Mouse (Mus musculus) heart, embryonic 15.5 days (tissue): ENCODE results near the gene Ppp1r9a. TPM values are rescaled to one million over a fixed set of nuclear protein-coding genes. Genes with fewer than 3 reads are reported as not detected.

Experiments
- ATAC-seq: fragments of 200-750 bp; cut with Nextera tagmentation; replicated peaks from 2 replicates; pipeline ENCODE4 v1.8.0; 2017; ENCODE audit warnings: low read depth, moderate TSS enrichment; ENCODE audit not compliant: insufficient number of reproducible peaks, insufficient read depth, low FRiP score
- H3K27ac ChIP-seq: fragments of 300-500 bp; sonication (generic); 2 replicates; pipeline ENCODE4 v1.5.1; 2015; ENCODE audit warnings: mild to moderate bottlenecking, inconsistent platforms
- H3K27me3 ChIP-seq: fragments of 300-500 bp; sonication (generic); 2 replicates; pipeline ENCODE4 v1.6.1; 2015; ENCODE audit warnings: inconsistent platforms
- H3K36me3 ChIP-seq: fragments of 300-500 bp; sonication (generic); 2 replicates; pipeline ENCODE4 v1.6.1; 2015; ENCODE audit warnings: mild to moderate bottlenecking, inconsistent platforms
- H3K4me1 ChIP-seq: fragments of 300-500 bp; sonication (generic); replicated peaks from 2 replicates; pipeline ENCODE4 v1.6.1; 2015; ENCODE audit warnings: inconsistent platforms
- H3K4me2 ChIP-seq: fragments of 300-500 bp; sonication (generic); 2 replicates; pipeline ENCODE4 v1.6.1; 2015; ENCODE audit warnings: inconsistent platforms, mild to moderate bottlenecking, moderate library complexity
- H3K4me3 ChIP-seq: fragments of 300-500 bp; sonication (generic); 2 replicates; pipeline ENCODE4 v1.5.1; 2015; ENCODE audit warnings: mild to moderate bottlenecking, inconsistent platforms
- H3K9ac ChIP-seq: fragments of 300-500 bp; sonication (generic); 2 replicates; pipeline ENCODE4 v1.6.1; 2015; ENCODE audit warnings: mild to moderate bottlenecking, inconsistent platforms
- H3K9me3 ChIP-seq: fragments of 300-500 bp; sonication (generic); replicated peaks from 2 replicates; pipeline ENCODE4 v1.6.1; 2016; ENCODE audit warnings: inconsistent platforms
- WGBS: fragments of 180-500 bp; shearing (Covaris S2); methylation state at CpG from one replicate; pipeline ENCODE4 v1.1.7; 2015; ENCODE audit warnings: mixed read lengths; 5-methylcytosine and 5-hydroxymethylcytosine counted together
- polyA plus RNA-seq: library from polyadenylated mRNA; unstranded; fragments of >200 nt; fragmentation: Nextera tagmentation; extraction: Ambion mirVana; gene quantifications from 2 replicates; pipeline ENCODE4 v1.2.1, GENCODE M21; 2015

Ppp1r9a gene
- polyA plus RNA-seq, 1 experiment from 2014 or later, result 13.5 TPM

- Histone ChIP-seq H3K9me3 (no peaks in the 10 kb centered on the region), H3K36me3 (peaks cover 7% of the 10 kb centered on the region; the same call in 1 of the 2 replicates), H3K27ac (no peak overlapping the region), H3K4me1 (no peaks in the 10 kb centered on the region), H3K27me3 (no peaks in the 10 kb centered on the region), H3K4me3 (no peak overlapping the region), H3K9ac (no peak overlapping the region), H3K4me2 (no peak overlapping the region)
- no peak for ATAC-seq
- WGBS, result 86% methylated on average over 12 of the region's 12 CpGs
Observed at GRCm38 (mm10) chr6:5138875-5139631, 236.3 kb downstream of the Ppp1r9a start.

GRCm38 (mm10) chr6:5139666-5140065, 236.9 kb downstream of the Ppp1r9a start:
- no peaks in the 10 kb centered on the region for H3K27me3 ChIP-seq
- H3K36me3 ChIP-seq, result 0 out of 2 replicates have a peak, but pooled peaks cover 3% of the 10 kb centered on the region
- no peak overlapping the region for H3K9ac ChIP-seq
- H3K4me1 ChIP-seq, result no peaks in the 10 kb centered on the region
- H3K9me3 ChIP-seq, result no peaks in the 10 kb centered on the region
- WGBS, result 86% methylated on average over 9 of the region's 9 CpGs
- no peak overlapping the region for H3K27ac ChIP-seq
- no peak for ATAC-seq
- H3K4me2 ChIP-seq, result no peak overlapping the region
- no peak overlapping the region for H3K4me3 ChIP-seq

GRCm38 (mm10) chr6:5147488-5148142, 244.9 kb downstream of the Ppp1r9a start:
- no peaks in the 10 kb centered on the region for H3K36me3 ChIP-seq
- no peak for ATAC-seq
- no peak overlapping the region for H3K4me3 ChIP-seq
- no peak overlapping the region for H3K9ac ChIP-seq
- no peaks in the 10 kb centered on the region for H3K9me3 ChIP-seq
- H3K4me2 ChIP-seq, result no peak overlapping the region
- 55% methylated on average over 13 of the region's 13 CpGs for WGBS
- H3K27ac ChIP-seq, result no peak overlapping the region
- no peaks in the 10 kb centered on the region for H3K27me3 ChIP-seq
- H3K4me1 ChIP-seq, result peaks cover 29% of the 10 kb centered on the region

- H3K27ac ChIP-seq, result no peak overlapping the region
- peaks cover 31% of the 10 kb centered on the region for H3K4me1 ChIP-seq
- H3K36me3 ChIP-seq, result no peaks in the 10 kb centered on the region
- 44% methylated on average over 2 of the region's 2 CpGs for WGBS
- H3K27me3 ChIP-seq, result no peaks in the 10 kb centered on the region
- no peak overlapping the region for H3K4me3 ChIP-seq
- H3K9ac ChIP-seq, result no peak overlapping the region
- ATAC-seq, result 0 out of 2 replicates have a peak, but pooled peaks have one; percentile 18
- H3K4me2 ChIP-seq, result no peak overlapping the region
- H3K9me3 ChIP-seq, result no peaks in the 10 kb centered on the region
Observed at GRCm38 (mm10) chr6:5149941-5150340, 247.2 kb downstream of the Ppp1r9a start.

- Histone ChIP-seq H3K36me3 (no peaks in the 10 kb centered on the region), H3K4me1 (peaks cover 37% of the 10 kb centered on the region), H3K4me2 (no peak overlapping the region), H3K9me3 (no peaks in the 10 kb centered on the region), H3K9ac (no peak overlapping the region), H3K27me3 (no peaks in the 10 kb centered on the region), H3K4me3 (no peak overlapping the region), H3K27ac (peak overlapping the region; percentile 59)
- no peak for ATAC-seq
- WGBS, result 37% methylated on average over 4 of the region's 4 CpGs
Observed at GRCm38 (mm10) chr6:5151171-5151570, 248.5 kb downstream of the Ppp1r9a start.

GRCm38 (mm10) chr6:5152185-5152584, 249.5 kb downstream of the Ppp1r9a start:
- no peaks in the 10 kb centered on the region for H3K27me3 ChIP-seq
- WGBS, result 46% methylated on average over 2 of the region's 2 CpGs
- no peak overlapping the region for H3K4me3 ChIP-seq
- H3K4me1 ChIP-seq, result peaks cover 40% of the 10 kb centered on the region
- no peak overlapping the region for H3K4me2 ChIP-seq
- H3K36me3 ChIP-seq, result no peaks in the 10 kb centered on the region
- peak overlapping the region; percentile 59 for H3K27ac ChIP-seq
- no peaks in the 10 kb centered on the region for H3K9me3 ChIP-seq
- ATAC-seq, result no peak
- no peak overlapping the region for H3K9ac ChIP-seq

GRCm38 (mm10) chr6:5154786-5155185, 252.1 kb downstream of the Ppp1r9a start:
- Histone ChIP-seq H3K4me1 (peaks cover 36% of the 10 kb centered on the region), H3K4me2 (no peak overlapping the region), H3K4me3 (no peak overlapping the region), H3K36me3 (no peaks in the 10 kb centered on the region), H3K27me3 (no peaks in the 10 kb centered on the region), H3K9ac (no peak overlapping the region), H3K27ac (no peak overlapping the region), H3K9me3 (no peaks in the 10 kb centered on the region)
- 83% methylated on average over 6 of the region's 6 CpGs for WGBS
- no peak for ATAC-seq

- peaks cover 32% of the 10 kb centered on the region for H3K4me1 ChIP-seq
- 62% methylated on average over 1 of the region's 1 CpGs for WGBS
- H3K9me3 ChIP-seq, result no peaks in the 10 kb centered on the region
- no peak overlapping the region for H3K9ac ChIP-seq
- H3K4me3 ChIP-seq, result no peak overlapping the region
- H3K4me2 ChIP-seq, result no peak overlapping the region
- H3K27ac ChIP-seq, result 0 out of 2 replicates have a peak overlapping the region, but pooled peaks have one; percentile 49
- ATAC-seq, result no peak
- H3K36me3 ChIP-seq, result no peaks in the 10 kb centered on the region
- no peaks in the 10 kb centered on the region for H3K27me3 ChIP-seq
Observed at GRCm38 (mm10) chr6:5155313-5155927, 252.7 kb downstream of the Ppp1r9a start.

- 56% methylated on average over 6 of the region's 6 CpGs for WGBS
- Histone ChIP-seq H3K4me3 (no peak overlapping the region), H3K27me3 (no peaks in the 10 kb centered on the region), H3K9me3 (no peaks in the 10 kb centered on the region), H3K4me2 (no peak overlapping the region), H3K4me1 (peaks cover 19% of the 10 kb centered on the region), H3K27ac (peak overlapping the region; percentile 61), H3K36me3 (no peaks in the 10 kb centered on the region), H3K9ac (no peak overlapping the region)
- ATAC-seq, result peak; percentile 60
Observed at GRCm38 (mm10) chr6:5156541-5157425, 254.1 kb downstream of the Ppp1r9a start.

- WGBS, result 66% methylated on average over 7 of the region's 7 CpGs
- Histone ChIP-seq H3K27me3 (no peaks in the 10 kb centered on the region), H3K27ac (peak overlapping the region; percentile 50; the same call in 1 of the 2 replicates), H3K4me3 (no peak overlapping the region), H3K9ac (no peak overlapping the region), H3K4me2 (no peak overlapping the region), H3K36me3 (no peaks in the 10 kb centered on the region), H3K4me1 (0 out of 2 replicates have a peak, but pooled peaks cover 9% of the 10 kb centered on the region), H3K9me3 (no peaks in the 10 kb centered on the region)
- no peak for ATAC-seq
Observed at GRCm38 (mm10) chr6:5159385-5159791, 256.7 kb downstream of the Ppp1r9a start.

GRCm38 (mm10) chr6:5162052-5162451, 259.3 kb downstream of the Ppp1r9a start:
- no peaks in the 10 kb centered on the region for H3K9me3 ChIP-seq
- H3K4me3 ChIP-seq, result no peak overlapping the region
- no peak overlapping the region for H3K27ac ChIP-seq
- ATAC-seq, result no peak
- H3K9ac ChIP-seq, result no peak overlapping the region
- no peaks in the 10 kb centered on the region for H3K36me3 ChIP-seq
- H3K4me1 ChIP-seq, result no peaks in the 10 kb centered on the region
- no peaks in the 10 kb centered on the region for H3K27me3 ChIP-seq
- WGBS, result 86% methylated on average over 6 of the region's 6 CpGs
- H3K4me2 ChIP-seq, result no peak overlapping the region
